Mouse (Mus musculus) left cerebral cortex, adult 9 months (tissue): ENCODE results near the gene Uhrf2.

Source experiments
- DNase-seq, 2 experiments: peaks; one replicate each; pipeline ENCODE4 v3.0.0; 2022; ENCODE audit warnings: low spot score in 2 of 2

The Uhrf2 gene

DNA sequence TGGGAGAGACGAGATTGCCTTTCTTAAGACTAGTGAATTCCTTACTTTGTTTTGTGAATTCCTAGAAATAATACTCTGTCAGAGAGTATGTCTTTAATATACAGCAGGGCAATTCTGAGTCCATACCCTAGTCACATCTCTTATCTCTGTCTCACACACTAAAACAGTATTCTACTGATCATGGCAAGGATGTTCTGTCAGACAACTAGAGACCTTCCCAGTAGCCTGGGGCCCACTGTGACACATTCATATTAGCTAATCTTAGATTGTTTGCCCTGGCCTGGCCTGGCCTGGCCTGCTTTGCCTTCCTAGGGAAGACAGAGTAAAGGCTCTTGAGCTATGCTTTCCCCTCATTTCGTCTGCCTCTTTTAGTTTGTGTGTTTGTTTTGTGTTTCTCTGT lies 20.3 kb downstream of the Uhrf2 start:
- DNase-seq, result no peak

DNA sequence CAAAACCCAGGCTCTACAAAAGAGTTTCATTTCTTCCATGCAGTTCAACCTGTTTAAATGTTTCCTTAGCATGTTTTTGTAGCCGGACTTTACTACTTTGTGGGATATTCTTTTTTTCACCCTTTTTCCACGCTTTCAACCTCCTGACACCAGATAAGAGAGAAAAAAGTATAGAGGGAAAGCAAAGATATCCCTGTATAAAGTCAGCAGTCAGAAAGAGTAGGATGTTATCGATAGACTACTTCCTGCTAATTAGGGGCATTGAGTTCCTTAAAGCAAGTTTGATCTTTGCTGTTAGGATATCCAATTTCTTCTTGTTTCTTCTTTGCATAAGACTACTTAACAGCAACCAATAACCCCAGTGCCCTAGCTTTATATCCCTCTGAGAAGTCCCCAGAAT lies 21.2 kb downstream of the Uhrf2 start:
- DNase-seq, result no peak

GRCm38 (mm10) chr19:30054218-30054617 lies 23.9 kb downstream of the Uhrf2 start:
- DNase-seq, result no peak

- DNase-seq, result peak in 1 of 2 experiments; percentile 29
These were observed 35.5 kb downstream of the Uhrf2 start for GRCm38 (mm10) chr19:30065797-30066196.

- no peak for DNase-seq
These were observed 59.9 kb downstream of the Uhrf2 start for GRCm38 (mm10) chr19:30090163-30090562.

GRCm38 (mm10) chr19:30091644-30092295 lies 61.5 kb downstream of the Uhrf2 start:
- DNase-seq, result no peak

GRCm38 (mm10) chr19:30096186-30096585 lies 65.9 kb downstream of the Uhrf2 start:
- no peak for DNase-seq

DNA sequence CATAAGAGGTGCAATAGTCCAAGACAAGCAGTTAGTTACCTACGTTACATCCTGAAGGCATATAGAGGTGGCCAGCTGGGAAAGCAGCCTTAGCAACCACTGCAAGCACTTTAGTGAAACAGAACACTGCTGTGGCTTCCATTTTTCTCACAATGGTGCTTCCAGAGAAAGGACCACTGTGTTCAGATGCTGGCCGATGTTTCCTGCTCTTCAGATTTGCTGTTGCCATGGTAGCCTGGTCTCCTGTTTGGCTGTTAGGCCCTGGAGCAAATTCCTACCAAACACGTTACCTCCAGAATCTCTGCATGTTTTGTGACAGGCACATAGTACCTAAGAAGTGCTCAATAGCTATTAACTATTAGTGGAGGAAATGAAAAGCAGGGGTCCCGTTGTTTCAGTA lies 66.7 kb downstream of the Uhrf2 start:
- no peak for DNase-seq

DNA sequence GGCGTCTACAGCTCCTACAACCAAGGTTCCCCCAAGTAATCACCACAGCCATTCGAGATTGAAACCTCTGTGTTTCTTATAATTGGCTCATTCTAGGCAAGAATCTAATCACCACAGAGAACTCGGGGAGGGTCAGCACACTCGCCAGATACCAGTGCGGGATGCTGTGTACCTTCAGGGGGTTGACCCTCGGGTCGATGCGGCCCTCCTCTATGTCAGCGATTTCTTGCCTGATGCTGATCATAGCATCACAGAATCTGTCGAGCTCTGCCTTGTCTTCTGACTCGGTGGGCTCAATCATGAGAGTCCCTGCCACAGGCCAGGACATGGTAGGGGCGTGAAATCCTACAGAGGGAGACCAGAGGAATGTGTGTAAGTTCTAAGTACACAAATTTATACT lies 70.3 kb downstream of the Uhrf2 start:
- DNase-seq, result no peak

- DNase-seq, result no peak
These were observed 72.3 kb downstream of the Uhrf2 start for GRCm38 (mm10) chr19:30102620-30103019.

- DNase-seq, result no peak
These were observed 74.9 kb downstream of the Uhrf2 start for GRCm38 (mm10) chr19:30105045-30105842.

- DNase-seq, result no peak
These were observed 77.0 kb downstream of the Uhrf2 start for GRCm38 (mm10) chr19:30107221-30107845.

DNA sequence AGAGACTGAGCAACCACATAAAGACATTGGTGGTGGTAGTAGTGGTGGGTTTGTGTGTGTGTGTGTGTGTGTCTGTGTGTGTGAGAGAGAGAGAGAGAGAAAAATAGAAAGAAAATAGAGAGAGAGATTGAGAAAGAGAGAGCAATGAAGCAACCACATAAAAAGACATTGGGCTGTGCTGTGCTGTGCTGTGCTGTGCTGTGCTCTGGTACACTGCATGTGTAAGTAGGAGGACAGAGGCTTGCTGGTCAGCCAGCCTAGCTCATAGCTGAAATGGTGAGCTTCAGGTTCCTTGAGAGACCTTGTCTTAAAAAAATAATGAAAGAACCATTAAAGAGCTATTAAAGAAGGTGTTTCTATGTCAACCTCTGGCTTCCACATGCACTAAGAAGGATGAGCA lies 78.3 kb downstream of the Uhrf2 start:
- no peak for DNase-seq

- no peak for DNase-seq
These were observed 78.8 kb downstream of the Uhrf2 start for GRCm38 (mm10) chr19:30109122-30109521.

DNA sequence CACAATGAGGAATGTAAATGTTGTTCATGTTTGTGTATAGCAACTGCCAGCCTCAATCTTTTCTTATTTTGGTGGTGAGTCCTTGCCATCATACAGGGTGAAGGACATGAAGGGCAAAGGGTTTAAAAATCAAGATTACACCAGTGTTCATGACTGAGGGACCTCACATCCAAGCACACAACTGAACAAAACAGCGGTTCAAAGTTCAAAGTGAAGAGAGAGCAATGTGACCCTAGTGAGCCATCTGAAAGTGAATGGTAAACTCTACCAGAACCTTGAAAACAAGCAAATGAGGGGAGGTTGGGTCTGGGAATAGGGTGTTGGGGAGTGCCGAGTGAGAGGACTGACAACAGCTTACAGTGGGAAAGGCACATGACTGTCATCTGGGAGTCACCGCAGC lies 81.1 kb downstream of the Uhrf2 start:
- DNase-seq, result no peak

DNA sequence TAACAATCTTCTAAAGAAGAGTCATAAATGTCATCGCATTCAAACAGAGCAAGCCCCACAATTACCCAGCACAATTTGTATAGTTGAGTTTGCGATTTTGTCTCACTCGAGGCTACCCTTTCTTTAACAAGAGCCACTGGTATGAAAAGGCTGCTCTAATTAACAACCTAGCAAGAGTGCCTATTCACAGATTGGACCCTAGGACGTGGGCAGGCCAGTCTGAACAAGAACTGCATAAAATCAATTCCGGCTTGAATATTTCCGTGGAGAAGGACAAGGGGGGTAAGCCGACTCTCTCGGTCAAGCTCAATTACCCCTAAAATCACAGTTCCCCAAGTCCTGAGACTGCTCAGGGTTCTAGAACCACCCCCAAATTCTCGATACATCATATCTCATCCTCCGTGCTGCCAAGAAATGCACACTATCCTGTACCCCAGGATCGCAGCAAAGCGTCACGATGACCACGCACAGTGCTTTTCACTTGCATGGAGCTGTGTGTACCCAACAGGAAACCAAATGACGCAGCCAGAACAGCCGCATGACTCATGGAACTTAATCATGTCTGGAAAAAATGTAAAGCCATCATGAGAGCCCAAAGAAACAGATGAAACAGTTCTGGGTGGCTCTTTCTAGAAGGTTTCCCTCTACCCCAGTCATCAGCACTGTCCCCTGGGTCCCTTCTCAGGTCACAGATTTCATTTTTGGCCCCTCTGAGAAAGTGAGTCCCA lies 82.8 kb downstream of the Uhrf2 start:
- no peak for DNase-seq

GRCm38 (mm10) chr19:30114919-30115441 lies 84.7 kb downstream of the Uhrf2 start:
- DNase-seq, result no peak

DNA sequence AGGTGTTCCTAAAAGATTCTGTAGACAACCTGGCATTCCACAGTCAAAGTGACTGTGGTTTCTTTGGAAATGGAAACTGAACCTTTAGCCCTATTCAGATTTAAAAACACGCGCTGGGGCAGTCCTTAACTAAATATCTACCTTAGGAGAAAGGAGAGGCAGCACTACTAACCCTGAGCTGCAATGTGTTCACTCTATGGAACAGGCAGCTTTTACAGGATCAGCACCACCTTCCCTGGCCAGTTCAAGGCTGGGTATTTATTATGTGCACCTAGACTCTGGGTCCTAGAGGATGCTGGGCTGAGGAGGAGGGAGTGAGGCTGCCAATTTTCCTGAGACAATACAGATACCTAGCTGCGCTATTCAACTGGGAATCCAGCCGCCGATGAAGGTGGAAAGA lies 85.3 kb downstream of the Uhrf2 start:
- DNase-seq, result no peak

DNA sequence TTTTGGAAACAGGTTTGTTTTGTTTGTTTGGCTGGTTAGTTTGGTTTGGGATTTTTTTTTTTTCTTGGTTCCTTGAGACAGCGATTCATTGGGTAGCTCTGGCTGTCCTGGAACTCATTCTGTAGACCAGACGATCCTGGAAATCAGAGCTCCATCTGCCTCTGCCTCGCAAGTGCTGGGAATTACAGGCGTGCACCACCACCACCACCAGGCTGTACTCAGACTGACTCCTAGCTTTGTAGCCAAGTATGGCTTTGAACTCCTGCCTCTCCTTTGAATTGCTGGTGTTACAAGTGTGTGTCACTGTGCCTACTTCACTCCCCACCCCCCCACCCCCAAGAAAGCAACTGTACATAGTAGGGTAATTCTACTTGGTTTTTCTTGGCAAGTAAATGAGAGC lies 86.9 kb downstream of the Uhrf2 start:
- DNase-seq, result no peak

- DNase-seq, result peak; percentile 68
These were observed 87.5 kb downstream of the Uhrf2 start for GRCm38 (mm10) chr19:30117775-30118174.

GRCm38 (mm10) chr19:30118344-30119312 lies 88.3 kb downstream of the Uhrf2 start:
- no peak for DNase-seq
